Comparison of ENCODE assay signal across 8 mouse cellular contexts in the genomic region with DNA sequence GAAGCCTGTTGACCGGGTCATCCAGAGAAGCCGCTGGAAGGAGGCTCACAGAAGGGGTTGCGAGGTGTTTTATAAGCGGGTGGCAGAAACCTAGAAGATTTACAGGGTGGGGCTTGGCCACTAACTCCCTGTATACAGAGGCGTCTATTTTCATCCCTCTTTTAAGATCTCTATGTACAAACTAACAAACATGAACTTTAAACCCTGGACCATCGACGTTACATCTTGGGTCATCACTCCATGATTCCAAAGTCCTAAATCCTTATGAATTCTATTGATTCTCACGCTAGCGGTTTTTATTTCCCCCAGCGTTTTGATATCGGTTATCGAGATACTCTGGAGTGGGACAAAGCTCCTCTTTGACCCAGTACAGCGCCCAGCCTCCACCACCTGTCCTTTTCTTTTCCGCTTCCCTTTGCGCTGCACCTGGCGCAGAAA. TPM values are rescaled to one million over a fixed set of nuclear protein-coding genes. Genes with fewer than 3 reads are reported as not detected.
A peak's percentile ranks its signal among the peaks of the same experiment; 100 is the strongest.
DNase-seq lines count a peak whose midpoint lies in the region; ATAC-seq lines count a peak whose summit lies in the region.

No protein-coding gene starts in this region.

- H3K9ac ChIP-seq in kidney, embryonic 14.5 days (ENCODE audit: low read depth, low read length) = peak overlapping the region; percentile 64
- peak overlapping the region; percentile 77 for H3K9ac ChIP-seq in hindbrain, embryonic 12.5 days
- peak overlapping the region; percentile 56 for H3K9ac ChIP-seq in midbrain, embryonic 12.5 days (replicated peaks)

- peaks cover 45% of the 10 kb centered on the region for H3K27me3 ChIP-seq in kidney, embryonic 14.5 days (ENCODE audit: control insufficient read depth, insufficient read depth, low read length)
- H3K27me3 ChIP-seq in hindbrain, embryonic 12.5 days = peaks cover 59% of the 10 kb centered on the region
- peaks cover 72% of the 10 kb centered on the region for H3K27me3 ChIP-seq in midbrain, embryonic 12.5 days

- DNase-seq in kidney, adult 18-20 months = no peak
- DNase-seq in gastrocnemius, postnatal 4 days (ENCODE audit: low spot score in 2 of 2) = no peak
- DNase-seq in Muller cell, postnatal 12 days (ENCODE audit: inconsistent ontology term) = no peak

- 6% methylated on average over 16 of the region's 16 CpGs for WGBS in kidney, embryonic 14.5 days
- WGBS in hindbrain, embryonic 12.5 days = 12% methylated on average over 16 of the region's 16 CpGs
- 10% methylated on average over 16 of the region's 16 CpGs for WGBS in midbrain, embryonic 12.5 days

- no peaks in the 10 kb centered on the region for H3K36me3 ChIP-seq in kidney, embryonic 14.5 days (ENCODE audit: control insufficient read depth, insufficient read depth, low read length)
- no peaks in the 10 kb centered on the region for H3K36me3 ChIP-seq in hindbrain, embryonic 12.5 days
- no peaks in the 10 kb centered on the region for H3K36me3 ChIP-seq in midbrain, embryonic 12.5 days

- ATAC-seq in kidney, embryonic 14.5 days (ENCODE audit: low FRiP score, low TSS enrichment) = peak; percentile 23; the same call in 1 of the 2 replicates
- ATAC-seq in hindbrain, embryonic 12.5 days (ENCODE audit: low FRiP score) = no peak
- ATAC-seq in midbrain, embryonic 12.5 days (ENCODE audit: low FRiP score, low read depth) = no peak; the same call in 1 of the 2 replicates
- ATAC-seq in megakaryocyte-erythroid progenitor cell, adult 5-6 weeks (replicated peaks; ENCODE audit: low FRiP score, low TSS enrichment, poor library complexity, severe bottlenecking) = no peak

- peak overlapping the region; percentile 63 for H3K4me3 ChIP-seq in kidney, embryonic 14.5 days (ENCODE audit: low read length)
- H3K4me3 ChIP-seq in brown adipose tissue, adult 24 weeks (ENCODE audit: insufficient read depth, low read depth, low read length) = peak overlapping the region; percentile 58
- peak overlapping the region; percentile 67 for H3K4me3 ChIP-seq in hindbrain, embryonic 12.5 days
- H3K4me3 ChIP-seq in midbrain, embryonic 12.5 days = peak overlapping the region; percentile 58

- H3K9me3 ChIP-seq in kidney, embryonic 14.5 days (ENCODE audit: control insufficient read depth, low read length) = no peaks in the 10 kb centered on the region
- no peaks in the 10 kb centered on the region for H3K9me3 ChIP-seq in hindbrain, embryonic 12.5 days (replicated peaks)
- no peaks in the 10 kb centered on the region for H3K9me3 ChIP-seq in midbrain, embryonic 12.5 days

- peak overlapping the region; percentile 95 for H3K4me2 ChIP-seq in kidney, embryonic 14.5 days (replicated peaks; ENCODE audit: low read depth, low read length)
- peak overlapping the region; percentile 97 for H3K4me2 ChIP-seq in hindbrain, embryonic 12.5 days (replicated peaks)
- H3K4me2 ChIP-seq in midbrain, embryonic 12.5 days (replicated peaks) = peak overlapping the region; percentile 87

- no peak overlapping the region for H3K27ac ChIP-seq in kidney, embryonic 14.5 days (ENCODE audit: low read depth, low read length)
- no peak overlapping the region for H3K27ac ChIP-seq in brown adipose tissue, adult 24 weeks (replicated peaks; ENCODE audit: low read depth, low read length)
- no peak overlapping the region for H3K27ac ChIP-seq in hindbrain, embryonic 12.5 days
- no peak overlapping the region for H3K27ac ChIP-seq in midbrain, embryonic 12.5 days (replicated peaks)

- no peaks in the 10 kb centered on the region for H3K4me1 ChIP-seq in kidney, embryonic 14.5 days (ENCODE audit: control insufficient read depth, insufficient read depth, low read length)
- H3K4me1 ChIP-seq in brown adipose tissue, adult 24 weeks (ENCODE audit: control insufficient read depth, insufficient read depth, insufficient read length, low read length) = no peaks in the 10 kb centered on the region
- H3K4me1 ChIP-seq in hindbrain, embryonic 12.5 days = 0 out of 2 replicates have a peak, but pooled peaks cover 11% of the 10 kb centered on the region
- peaks cover 7% of the 10 kb centered on the region; the same call in 1 of the 2 replicates for H3K4me1 ChIP-seq in midbrain, embryonic 12.5 days

RNA-seq across cellular contexts. Expression of a gene that starts 0.8 kb away (rescaled TPM):
- 5.2 and 8.7 TPM in 2 replicates for polyA plus RNA-seq in kidney, embryonic 14.5 days (2014; fragmentation: Nextera tagmentation; extraction: Ambion mirVana)
- polyA plus RNA-seq in brown adipose tissue, adult 24 weeks (2012; ENCODE audit: insufficient read depth, insufficient read length, missing spikeins) = not detected in 2 replicates
- polyA plus RNA-seq in hindbrain, embryonic 12.5 days (2016; fragmentation: Nextera tagmentation; extraction: Ambion mirVana) = 7.3 and 7.7 TPM in 2 replicates
- 4.5 and 5.5 TPM in 2 replicates for polyA plus RNA-seq in midbrain, embryonic 12.5 days (2016; fragmentation: Nextera tagmentation; extraction: Ambion mirVana)
- total RNA-seq in gastrocnemius, postnatal 4 days (2021) = under 1 TPM; 0.15 to 0.57 TPM
- 1.4 and 5.0 TPM in 2 replicates for total RNA-seq in megakaryocyte-erythroid progenitor cell, adult 5-6 weeks (2014; fragmentation: Nextera tagmentation)
- total RNA-seq in megakaryocyte-erythroid progenitor cell, adult 5-6 weeks (2017) = 0.85 and 2.3 TPM in 2 replicates

RNA-seq across cellular contexts. Expression of a gene that starts 36.8 kb away (rescaled TPM):
- 17.1 and 24.1 TPM in 2 replicates for polyA plus RNA-seq in kidney, embryonic 14.5 days (2014; fragmentation: Nextera tagmentation; extraction: Ambion mirVana)
- polyA plus RNA-seq in brown adipose tissue, adult 24 weeks (2012; ENCODE audit: insufficient read depth, insufficient read length, missing spikeins) = 22.6 and 35.3 TPM in 2 replicates
- polyA plus RNA-seq in hindbrain, embryonic 12.5 days (2016; fragmentation: Nextera tagmentation; extraction: Ambion mirVana) = 16.3 and 21.1 TPM in 2 replicates
- polyA plus RNA-seq in midbrain, embryonic 12.5 days (2016; fragmentation: Nextera tagmentation; extraction: Ambion mirVana) = 20.4 and 20.7 TPM in 2 replicates
- 10 to 100 TPM; 15.0 TPM for total RNA-seq in gastrocnemius, postnatal 4 days (2021)
- total RNA-seq in megakaryocyte-erythroid progenitor cell, adult 5-6 weeks (2014; fragmentation: Nextera tagmentation) = 11.5 and 12.5 TPM in 2 replicates
- 11.2 and 12.5 TPM in 2 replicates for total RNA-seq in megakaryocyte-erythroid progenitor cell, adult 5-6 weeks (2017)

RNA-seq across cellular contexts. Expression of a gene that starts 58.0 kb away (rescaled TPM):
- 513 and 692 TPM in 2 replicates for polyA plus RNA-seq in kidney, embryonic 14.5 days (2014; fragmentation: Nextera tagmentation; extraction: Ambion mirVana)
- polyA plus RNA-seq in brown adipose tissue, adult 24 weeks (2012; ENCODE audit: insufficient read depth, insufficient read length, missing spikeins) = 4,457 and 5,170 TPM in 2 replicates
- 333 and 361 TPM in 2 replicates for polyA plus RNA-seq in hindbrain, embryonic 12.5 days (2016; fragmentation: Nextera tagmentation; extraction: Ambion mirVana)
- 371 and 380 TPM in 2 replicates for polyA plus RNA-seq in midbrain, embryonic 12.5 days (2016; fragmentation: Nextera tagmentation; extraction: Ambion mirVana)
- total RNA-seq in gastrocnemius, postnatal 4 days (2021) = 100 to 1,000 TPM; 735 to 767 TPM
- 1,038 and 1,202 TPM in 2 replicates for total RNA-seq in megakaryocyte-erythroid progenitor cell, adult 5-6 weeks (2014; fragmentation: Nextera tagmentation)
- total RNA-seq in megakaryocyte-erythroid progenitor cell, adult 5-6 weeks (2017) = 483 and 550 TPM in 2 replicates

RNA-seq across cellular contexts. Expression of a gene that starts 58.2 kb away (rescaled TPM):
- 66.6 and 78.1 TPM in 2 replicates for polyA plus RNA-seq in kidney, embryonic 14.5 days (2014; fragmentation: Nextera tagmentation; extraction: Ambion mirVana)
- polyA plus RNA-seq in brown adipose tissue, adult 24 weeks (2012; ENCODE audit: insufficient read depth, insufficient read length, missing spikeins) = 23.3 and 24.1 TPM in 2 replicates
- 72.8 and 73.8 TPM in 2 replicates for polyA plus RNA-seq in hindbrain, embryonic 12.5 days (2016; fragmentation: Nextera tagmentation; extraction: Ambion mirVana)
- 69.6 and 71.2 TPM in 2 replicates for polyA plus RNA-seq in midbrain, embryonic 12.5 days (2016; fragmentation: Nextera tagmentation; extraction: Ambion mirVana)
- 10 to 100 TPM; 44.2 to 44.8 TPM for total RNA-seq in gastrocnemius, postnatal 4 days (2021)
- 29.8 and 30.8 TPM in 2 replicates for total RNA-seq in megakaryocyte-erythroid progenitor cell, adult 5-6 weeks (2014; fragmentation: Nextera tagmentation)
- total RNA-seq in megakaryocyte-erythroid progenitor cell, adult 5-6 weeks (2017) = 16.4 and 20.6 TPM in 2 replicates
